Mouse (Mus musculus): ENCODE measurements around the gene Nynrin.

DNA sequence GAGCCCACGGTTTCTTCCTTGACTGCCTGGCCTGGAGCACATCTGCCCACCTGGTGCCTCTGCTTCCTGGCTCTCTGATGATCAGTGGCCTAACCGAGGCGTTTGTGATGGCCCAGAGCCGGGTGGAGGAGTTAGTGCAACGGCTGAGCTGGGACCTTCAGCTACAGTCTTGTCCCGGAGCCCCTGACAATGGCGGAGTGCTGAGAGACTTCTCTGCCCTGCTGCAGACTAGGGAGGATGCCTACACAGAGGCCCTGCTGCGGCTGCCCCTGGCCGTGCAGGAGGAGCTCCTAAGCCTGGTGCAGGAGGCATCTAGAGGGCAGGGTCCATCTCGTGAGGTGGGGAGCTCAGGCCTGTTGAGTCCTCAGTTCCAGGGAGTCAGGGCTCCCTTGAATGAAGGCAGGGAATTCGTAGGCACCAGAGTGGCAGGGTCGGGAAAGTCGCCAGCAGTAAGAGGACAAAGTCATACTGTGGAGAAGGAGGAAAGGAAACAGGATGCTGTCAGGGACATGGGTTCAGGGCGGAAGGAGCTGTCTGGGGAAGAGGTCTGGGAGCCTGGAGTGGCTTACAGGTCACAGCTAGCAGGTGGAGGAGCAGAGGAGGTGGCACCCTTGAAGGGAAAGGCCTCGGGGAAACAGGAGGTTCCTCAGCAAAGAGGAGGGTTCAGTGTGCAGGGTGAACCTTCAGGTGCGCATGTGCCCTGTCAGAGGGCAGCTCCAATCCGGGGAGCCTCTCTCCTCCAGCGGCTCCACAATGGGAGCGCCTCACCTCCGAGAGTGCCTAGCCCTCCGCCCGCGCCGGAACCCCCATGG, 33.0 kb downstream of the Nynrin start:
- TF ChIP-seq CTCF (IDR thresholded peaks at IDR 0.05; ENCODE audit: control insufficient read depth, insufficient read depth, insufficient replicate concordance, low read depth, low read length) (no peak), POLR2A (IDR thresholded peaks at IDR 0.05; ENCODE audit: control insufficient read depth, low read depth, low read length) (no peak)
